Mouse (Mus musculus) megakaryocyte, adult 5-6 weeks (primary cell): ENCODE results near the gene Ccnf. TPM values are rescaled to one million over a fixed set of nuclear protein-coding genes. Genes with fewer than 3 reads are reported as not detected.
A peak's percentile ranks its signal among the peaks of the same experiment; 100 is the strongest.

ENCODE experiments used
- ATAC-seq: 2 replicates; pipeline ENCODE4 v1.8.0; 2016; ENCODE audit warnings: mild to moderate bottlenecking, inconsistent platforms; ENCODE audit not compliant: poor library complexity, severe bottlenecking
- total RNA-seq, 2 experiments: library from RNA; stranded (forward) in 1 of 2; stranded (reverse) in 1 of 2; fragments of 153-499, 151-499 nt in 1 of 2; fragments of 221-1000, 200-1000 nt in 1 of 2; gene quantifications; 2 replicates each; pipeline versions ENCODE4 v1.2.3 to v1.2.4; 2015 to 2017

The Ccnf gene
- total RNA-seq (2015) (34.1 and 35.1 TPM in 2 replicates), total RNA-seq (2017) (40.4 and 49.4 TPM in 2 replicates)

DNA sequence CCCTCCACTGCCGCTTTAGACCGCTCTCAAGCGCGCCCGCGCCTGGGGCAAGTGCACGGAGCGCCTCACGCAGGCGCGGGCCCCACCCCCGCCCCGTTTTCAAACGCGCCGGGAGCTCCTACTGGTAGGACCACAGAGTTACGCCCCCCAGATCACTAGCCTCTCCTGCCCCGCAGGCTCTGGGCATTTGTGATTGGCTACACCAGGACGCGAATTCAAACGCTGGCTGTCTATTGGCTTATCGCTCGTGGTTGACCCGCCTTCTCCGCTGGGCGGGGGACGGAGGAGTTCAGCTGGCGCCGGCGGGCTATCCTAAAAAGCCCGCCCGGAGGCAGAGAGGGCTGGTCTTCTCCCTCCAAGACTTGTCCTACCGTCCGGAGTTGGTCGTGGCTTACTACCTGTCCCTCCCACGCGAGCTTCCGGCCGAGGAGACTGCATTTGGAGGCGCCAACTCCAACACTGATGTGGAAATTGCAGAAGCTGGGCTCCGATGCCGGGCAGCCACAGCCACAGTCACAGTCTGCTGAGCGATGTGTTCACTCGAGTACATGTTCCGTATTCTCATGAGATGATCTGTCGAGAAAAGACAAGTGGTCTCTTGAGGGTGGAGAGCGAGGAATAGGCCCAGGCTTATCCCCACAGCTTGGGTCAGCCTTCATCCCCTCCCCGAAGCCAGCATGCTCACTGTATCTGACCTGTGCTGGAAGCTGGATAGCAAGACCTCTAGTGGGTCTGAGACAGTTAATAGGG lies at the start of gene Ccnf:
Gene Ccnf (minus strand): TSS at position 165 of the 750 bp plus-strand sequence.
- peak; percentile 97 for ATAC-seq

- no peak for ATAC-seq
These were observed 49.4 kb upstream of the Ccnf start for GRCm38 (mm10) chr17:24300651-24301050.

GRCm38 (mm10) chr17:24289338-24289737 lies 38.1 kb upstream of the Ccnf start:
- ATAC-seq = no peak

GRCm38 (mm10) chr17:24288477-24288876 lies 37.2 kb upstream of the Ccnf start:
- ATAC-seq = no peak

- no peak for ATAC-seq
These were observed 34.4 kb upstream of the Ccnf start for GRCm38 (mm10) chr17:24285680-24286079.

DNA sequence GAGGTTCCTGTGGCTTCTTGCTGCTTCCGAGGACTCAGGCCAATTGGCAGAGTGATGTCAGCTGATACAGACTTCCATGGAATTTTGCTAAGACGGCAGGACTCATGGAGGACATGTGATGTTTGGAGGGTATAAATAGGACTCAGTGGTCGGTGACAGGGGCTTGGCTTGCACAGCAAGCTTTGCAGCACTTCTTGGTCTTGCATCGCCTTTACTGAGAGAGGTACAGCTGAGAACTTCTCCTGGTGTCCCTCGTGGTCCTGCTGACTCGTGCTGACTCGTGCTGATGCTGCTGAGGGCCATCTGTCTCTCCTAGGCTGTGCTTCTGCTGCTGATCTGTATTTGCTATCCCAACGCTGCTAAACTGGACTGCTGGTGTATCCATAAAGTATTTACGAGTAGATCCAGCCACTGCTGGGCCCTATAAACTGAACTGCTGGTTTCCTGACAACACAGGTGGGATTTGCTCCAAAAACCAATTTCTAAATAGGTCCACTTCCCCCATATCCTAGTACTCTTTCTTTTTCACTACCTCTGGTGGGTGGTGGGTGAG lies 32.1 kb upstream of the Ccnf start:
- no peak for ATAC-seq

- no peak for ATAC-seq
These were observed 31.4 kb upstream of the Ccnf start for GRCm38 (mm10) chr17:24282637-24283036.

DNA sequence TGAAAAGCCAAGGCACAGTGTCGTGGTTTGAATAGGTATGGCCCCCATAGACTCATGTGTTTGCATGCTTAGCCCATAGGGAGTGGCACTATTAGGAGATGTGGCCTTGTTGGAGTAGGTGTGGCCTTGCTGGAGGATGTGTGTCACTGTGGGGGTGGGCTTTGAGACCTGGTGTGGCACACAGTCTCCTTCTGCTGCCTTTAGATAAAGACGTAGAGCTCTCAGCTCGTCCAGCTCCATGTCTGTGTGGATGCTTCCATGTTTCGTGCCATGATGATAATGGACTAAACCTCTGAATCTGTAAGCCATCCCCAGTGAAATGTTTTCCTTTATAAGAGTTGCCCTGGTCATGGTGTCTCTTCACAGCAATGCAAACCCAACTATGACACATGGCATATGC lies 28.6 kb upstream of the Ccnf start:
- ATAC-seq = no peak

- no peak for ATAC-seq
These were observed 15.8 kb upstream of the Ccnf start for GRCm38 (mm10) chr17:24267133-24267532.

- ATAC-seq = no peak
These were observed 13.5 kb upstream of the Ccnf start for GRCm38 (mm10) chr17:24264766-24265165.

GRCm38 (mm10) chr17:24260516-24260915 lies 9.2 kb upstream of the Ccnf start:
- ATAC-seq = peak; percentile 70

DNA sequence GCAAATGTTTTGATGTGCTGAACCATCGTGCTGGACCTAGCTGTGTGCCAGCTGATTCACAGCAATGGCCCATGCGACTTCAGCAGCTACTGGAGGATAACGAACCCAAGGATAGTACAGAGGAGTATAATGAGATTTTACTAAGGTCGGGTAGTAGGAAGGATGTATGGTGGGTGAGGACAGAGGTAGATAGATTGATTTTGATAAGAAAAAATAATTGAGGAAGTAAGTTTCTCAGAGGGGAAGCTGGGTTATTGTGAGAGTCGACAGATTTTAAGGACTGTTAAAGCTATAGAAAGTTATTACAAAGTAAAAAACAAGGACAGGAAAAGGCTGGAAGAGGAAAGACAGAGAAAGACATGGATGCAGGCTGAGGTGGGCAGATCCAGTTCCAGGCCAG lies 8.4 kb upstream of the Ccnf start:
- ATAC-seq = peak; percentile 52; the same call in 1 of the 2 replicates

- no peak for ATAC-seq
These were observed 7.7 kb upstream of the Ccnf start for GRCm38 (mm10) chr17:24258981-24259380.

DNA sequence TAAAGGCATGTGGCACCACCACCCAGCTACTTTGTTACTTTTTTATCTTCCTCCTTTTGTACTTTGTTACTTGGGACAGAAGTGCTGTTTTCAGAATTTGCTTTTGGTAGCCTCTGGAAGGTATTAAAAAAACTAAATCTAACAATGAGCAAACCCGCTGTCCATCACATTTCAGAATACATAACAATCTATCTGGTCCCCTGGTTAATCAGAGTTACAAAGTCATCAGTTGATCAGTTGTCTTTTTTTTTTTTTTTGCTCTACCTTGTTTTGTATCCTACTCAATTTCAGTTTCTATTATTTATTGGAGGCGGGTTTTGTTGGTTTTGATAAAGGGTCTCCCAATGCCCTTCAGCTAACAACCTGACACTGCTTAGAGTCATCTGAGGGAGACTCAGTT lies 1.0 kb upstream of the Ccnf start:
- no peak for ATAC-seq

DNA sequence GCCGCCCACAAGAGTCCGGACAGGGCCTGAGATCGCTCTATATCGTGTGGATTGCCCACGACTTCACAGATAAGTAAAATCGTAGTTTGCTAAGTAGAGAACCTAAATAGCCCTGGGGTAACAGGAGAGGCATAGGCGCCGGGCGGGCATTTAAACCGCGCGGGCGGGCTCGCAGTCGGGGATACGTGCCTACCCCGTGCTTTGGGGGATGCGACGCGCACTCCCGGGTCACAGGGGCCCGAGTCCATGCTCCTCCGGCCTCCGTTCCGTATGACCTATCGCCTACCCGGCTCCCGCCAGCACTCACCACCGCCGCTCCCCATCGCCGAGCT lies 330 bp downstream of the Ccnf start:
- no peak for ATAC-seq

GRCm38 (mm10) chr17:24248641-24249040 lies 2.6 kb downstream of the Ccnf start:
- ATAC-seq = no peak

GRCm38 (mm10) chr17:24244061-24244460 lies 7.2 kb downstream of the Ccnf start:
- ATAC-seq = no peak

GRCm38 (mm10) chr17:24243311-24243969 lies 7.8 kb downstream of the Ccnf start:
- peak; percentile 64; the same call in 1 of the 2 replicates for ATAC-seq

GRCm38 (mm10) chr17:24236921-24237320 lies 14.4 kb downstream of the Ccnf start:
- ATAC-seq = no peak

DNA sequence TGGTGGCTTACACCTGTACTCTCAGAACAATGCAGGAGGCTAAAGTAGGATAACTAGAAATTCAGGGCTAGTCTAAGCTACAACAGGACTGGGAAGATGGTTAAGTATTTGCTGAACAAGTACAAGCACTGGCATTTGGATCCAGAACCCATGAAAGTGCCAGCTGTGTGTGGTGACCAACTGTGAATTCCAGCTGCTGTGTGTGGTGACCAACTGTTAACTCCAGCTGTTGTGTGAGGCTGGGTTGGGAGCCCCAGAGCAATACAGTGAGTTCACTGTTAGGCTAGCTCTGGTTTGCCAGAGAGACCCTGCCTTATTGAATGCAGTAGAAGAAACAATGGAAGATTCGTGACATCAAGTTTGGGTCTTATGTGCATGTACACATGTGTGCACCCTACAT lies 14.8 kb downstream of the Ccnf start:
- no peak for ATAC-seq

GRCm38 (mm10) chr17:24227941-24228340 lies 23.3 kb downstream of the Ccnf start:
- no peak for ATAC-seq

DNA sequence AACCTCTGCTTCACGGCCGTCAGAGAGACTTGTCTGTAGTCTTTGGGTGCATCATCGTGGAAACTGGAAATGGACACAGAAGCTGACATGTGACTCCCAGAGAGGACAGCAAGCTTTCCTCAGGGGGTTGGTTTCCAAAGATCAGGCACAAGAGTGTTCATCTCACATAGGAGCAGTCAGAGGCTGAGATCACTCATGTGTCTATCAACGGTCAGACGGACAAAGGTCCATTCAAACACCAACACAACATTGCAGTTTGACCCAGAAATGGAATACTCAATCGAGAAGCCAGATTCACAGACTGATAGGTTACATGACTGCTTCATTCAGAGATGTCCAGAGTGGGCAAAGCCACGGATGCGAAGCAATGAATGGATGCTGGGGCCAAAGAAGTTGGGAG lies 24.6 kb downstream of the Ccnf start:
- no peak for ATAC-seq
